Mouse (Mus musculus) heart, adult 2 months (tissue): Measurements from ENCODE around the gene Extl1.

Source experiments
- CTCF ChIP-seq: fragments of 200-600 bp; IDR thresholded peaks from 2 replicates; pipeline ENCODE4 v1.8.1; 2022; ENCODE audit warnings: antibody characterized with exemption, mild to moderate bottlenecking, moderate library complexity
- POLR2A ChIP-seq: fragments of 200-500 bp; IDR thresholded peaks from 2 replicates; pipeline ENCODE4 v1.6.1; 2011; ENCODE audit warnings: mild to moderate bottlenecking, low read depth, low read length, control low read depth; ENCODE audit not compliant: insufficient read depth

- no peak for TF ChIP-seq POLR2A
- TF ChIP-seq CTCF: no peak
Measured at GRCm38 (mm10) chr4:134359649-134360048, 24.0 kb downstream of the Extl1 start.
